Mouse (Mus musculus) E14TG2a.4 (cell line): ENCODE results near the gene Map4k2.

Source experiments
- CTCF ChIP-seq: conservative IDR thresholded peaks from 2 replicates; pipeline ENCODE4 v1.5.1; 2014; ENCODE audit warnings: low read length
- NANOG ChIP-seq: IDR thresholded peaks from 2 replicates; pipeline ENCODE4 v1.6.1; 2014; ENCODE audit warnings: borderline replicate concordance, low read length, mixed read lengths
- POU5F1 ChIP-seq: IDR thresholded peaks from 2 replicates; pipeline ENCODE4 v1.6.1; 2014; ENCODE audit warnings: low read length, borderline replicate concordance

- TF ChIP-seq CTCF (peak; percentile 84), POU5F1 (no peak), NANOG (no peak)
Observed at GRCm38 (mm10) chr19:6392743-6393393, 51.9 kb downstream of the Map4k2 start.
